Mouse (Mus musculus) erythroid progenitor cell, adult 5-6 weeks (primary cell): ENCODE data around the gene AI661453. TPM values are rescaled to one million over a fixed set of nuclear protein-coding genes. Genes with fewer than 3 reads are reported as not detected.
"Not testable (repeated sequence)": the region's sequence is repeated elsewhere in the genome, so short reads cannot be mapped to it uniquely, and the experiment has no call there.

Source experiments
- ATAC-seq: replicated peaks from 2 replicates; pipeline ENCODE4 v1.8.0; 2016; ENCODE audit warnings: moderate number of reproducible peaks, mild to moderate bottlenecking, moderate TSS enrichment, inconsistent platforms; ENCODE audit not compliant: poor library complexity, low FRiP score, severe bottlenecking
- total RNA-seq, 2 experiments: library from RNA; stranded (forward) in 1 of 2; stranded (reverse) in 1 of 2; fragments of 150-400 nt in 1 of 2; fragments of 186-747, 209-891 nt in 1 of 2; gene quantifications; 2 replicates each; pipeline versions ENCODE4 v1.2.3 to v1.2.4; 2015 to 2017; ENCODE audit warnings: low replicate concordance in 2 of 2

Gene AI661453
- total RNA-seq, 2 experiments from 2014 or later = not detected

GRCm38 (mm10) chr17:47490791-47491190 is 54.4 kb downstream of the AI661453 start:
- no peak for ATAC-seq

DNA sequence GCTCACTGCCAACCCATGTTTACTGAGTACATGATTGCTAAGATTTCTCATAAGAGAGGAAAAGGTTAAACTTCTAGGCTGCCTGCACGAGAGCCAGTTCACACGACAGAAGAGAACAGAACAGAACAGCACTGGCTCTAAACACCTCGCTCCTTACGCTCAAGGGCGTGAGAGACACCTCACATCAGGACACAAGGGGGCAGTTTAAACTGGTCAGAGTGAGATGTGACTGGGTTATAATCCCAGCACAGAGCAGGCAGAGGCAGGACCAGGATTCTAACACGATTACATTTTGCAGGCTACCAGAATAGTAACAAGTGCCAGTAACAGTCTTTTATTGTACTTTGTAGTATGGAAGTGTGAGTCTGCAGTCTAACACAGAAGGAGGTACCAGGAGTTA is 56.3 kb downstream of the AI661453 start:
- no peak for ATAC-seq

GRCm38 (mm10) chr17:47493653-47494052 is 57.2 kb downstream of the AI661453 start:
- ATAC-seq = no peak

- no peak for ATAC-seq
Observed at GRCm38 (mm10) chr17:47494132-47494531, 57.7 kb downstream of the AI661453 start.

GRCm38 (mm10) chr17:47501531-47501930 is 65.1 kb downstream of the AI661453 start:
- peak; percentile 35 for ATAC-seq

- peak; percentile 93 for ATAC-seq
Observed at GRCm38 (mm10) chr17:47501946-47502706, 65.7 kb downstream of the AI661453 start, which contains the start of gene Taf8. Gene Taf8, minus strand, starts transcription at chr17:47502292.

GRCm38 (mm10) chr17:47502707-47503045 is 66.3 kb downstream of the AI661453 start:
- not testable (repeated sequence) for ATAC-seq

- no peak for ATAC-seq
Observed at GRCm38 (mm10) chr17:47503689-47504088, 67.3 kb downstream of the AI661453 start.

DNA sequence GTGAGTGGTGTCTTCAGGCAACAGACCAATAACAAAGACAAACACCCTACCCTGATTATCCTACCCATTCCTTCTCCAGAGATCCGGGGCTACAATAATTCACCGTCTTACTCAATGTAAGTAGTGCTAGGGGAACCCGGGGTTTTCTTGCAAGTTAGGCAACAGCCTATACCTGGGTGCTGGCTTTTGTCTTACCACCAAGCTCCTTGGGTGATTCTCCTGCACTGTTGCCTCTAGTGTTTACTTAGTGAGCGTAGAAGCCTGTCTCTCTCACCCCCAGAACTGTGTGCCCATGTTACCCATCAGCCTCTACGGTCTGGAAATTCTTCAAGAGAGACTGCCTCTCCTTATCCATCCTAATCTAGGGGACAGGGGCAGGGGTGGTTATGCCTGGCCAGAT is 67.8 kb downstream of the AI661453 start:
- no peak for ATAC-seq

- no peak for ATAC-seq
Observed at GRCm38 (mm10) chr17:47504941-47505346, 68.5 kb downstream of the AI661453 start, which contains the start of gene Ccnd3. Gene Ccnd3, plus strand, starts transcription at chr17:47505051.

- ATAC-seq = no peak
Observed at GRCm38 (mm10) chr17:47505566-47505965, 69.2 kb downstream of the AI661453 start.

- ATAC-seq = no peak
Observed at GRCm38 (mm10) chr17:47506042-47506441, 69.6 kb downstream of the AI661453 start.

GRCm38 (mm10) chr17:47506697-47507096 is 70.3 kb downstream of the AI661453 start:
- no peak for ATAC-seq

GRCm38 (mm10) chr17:47507523-47507922 is 71.1 kb downstream of the AI661453 start:
- no peak for ATAC-seq

DNA sequence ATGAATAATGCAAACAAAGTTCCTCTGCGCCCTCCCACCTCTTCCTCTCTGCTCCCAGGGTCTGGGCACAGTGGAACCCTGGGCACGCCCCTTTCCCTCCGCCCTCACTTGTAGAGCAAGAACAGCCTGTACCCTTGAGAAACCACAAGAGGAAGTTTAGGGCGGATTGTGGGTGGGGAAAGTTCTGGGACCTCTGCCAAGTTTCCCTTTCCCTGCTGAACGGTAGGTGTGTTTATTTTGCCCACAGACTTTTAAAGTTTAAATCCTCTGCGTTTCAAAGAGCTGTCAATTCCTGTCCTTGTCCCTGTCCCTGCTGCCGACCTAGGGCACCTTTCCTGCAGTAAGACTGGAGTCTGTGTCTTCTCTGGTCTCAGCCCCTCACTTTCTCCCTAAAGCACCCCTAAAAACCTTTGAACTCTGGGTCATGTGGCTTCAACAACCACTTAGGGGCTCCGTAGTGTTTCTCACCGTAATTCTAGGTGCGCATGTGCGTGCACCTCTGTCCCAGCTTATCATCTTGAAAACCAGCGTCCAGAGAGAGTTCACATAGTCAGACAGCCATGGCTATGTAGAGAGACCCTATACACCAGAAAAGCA is 71.7 kb downstream of the AI661453 start:
- ATAC-seq = peak; percentile 63

GRCm38 (mm10) chr17:47509031-47509705 is 72.8 kb downstream of the AI661453 start:
- ATAC-seq = no peak

- peak; percentile 88 for ATAC-seq
Observed at GRCm38 (mm10) chr17:47511111-47512020, 75.0 kb downstream of the AI661453 start.

GRCm38 (mm10) chr17:47512956-47513775 is 76.8 kb downstream of the AI661453 start:
- ATAC-seq = no peak
